Mouse (Mus musculus): ENCODE measurements at regions not wholly inside any gene's neighbourhood (a gene's known extent, or its start where the extent isn't known, plus 50 kb on each side); places are given as distances from the start of the nearest gene placed in this dataset.

DNA sequence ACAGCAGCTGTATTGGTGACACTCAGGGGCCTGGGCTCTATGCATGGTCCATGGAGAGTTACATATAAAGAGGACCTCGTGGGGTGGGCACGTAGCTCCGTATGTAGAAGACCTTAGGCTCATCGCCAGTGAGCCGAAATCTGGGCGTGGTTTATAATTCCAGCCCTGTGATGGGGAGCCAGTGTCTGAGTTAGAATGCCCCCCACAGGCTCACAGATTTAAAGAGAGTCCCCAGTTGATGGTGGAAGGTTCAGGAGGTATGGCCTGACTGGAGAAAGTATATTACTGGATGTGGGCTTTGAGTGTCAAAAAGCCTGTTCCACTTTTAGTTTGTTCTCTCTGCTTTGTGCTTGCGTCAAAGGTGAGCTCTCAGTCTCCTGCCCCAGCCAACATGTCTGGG is 54.8 kb downstream of the 1700122O11Rik start:
- DNase-seq = no peak

DNA sequence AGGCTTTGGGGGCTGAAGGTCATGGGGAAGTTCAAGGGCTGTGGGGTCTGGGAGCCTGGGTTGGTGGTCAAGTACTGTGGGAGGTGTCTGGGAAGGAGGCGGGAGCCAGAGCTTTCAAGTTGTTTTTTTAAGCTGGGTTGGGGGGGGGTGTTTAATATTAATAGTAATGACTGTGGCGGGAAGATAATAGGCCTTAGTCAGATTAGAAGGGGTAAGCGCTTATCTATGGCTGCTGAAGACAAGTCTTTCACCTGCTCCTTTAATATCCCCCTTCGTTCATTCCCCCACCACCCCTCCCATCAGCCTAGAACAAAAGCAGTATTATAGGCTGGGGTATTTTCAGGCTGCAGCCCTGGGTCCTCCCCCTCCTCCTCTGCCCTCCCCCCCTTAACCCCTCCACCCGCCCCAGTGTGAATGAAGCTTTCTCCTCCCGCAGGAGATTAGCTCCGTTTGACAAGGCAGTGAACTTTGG is 56.5 kb downstream of the 1700122O11Rik start:
- no peak for DNase-seq

- DNase-seq = no peak
Observed at GRCm38 (mm10) chr17:47979266-47979665, 54.8 kb upstream of the Foxp4 start.

- DNase-seq = no peak
Observed at GRCm38 (mm10) chr17:47978404-47979030, 54.1 kb upstream of the Foxp4 start.

DNA sequence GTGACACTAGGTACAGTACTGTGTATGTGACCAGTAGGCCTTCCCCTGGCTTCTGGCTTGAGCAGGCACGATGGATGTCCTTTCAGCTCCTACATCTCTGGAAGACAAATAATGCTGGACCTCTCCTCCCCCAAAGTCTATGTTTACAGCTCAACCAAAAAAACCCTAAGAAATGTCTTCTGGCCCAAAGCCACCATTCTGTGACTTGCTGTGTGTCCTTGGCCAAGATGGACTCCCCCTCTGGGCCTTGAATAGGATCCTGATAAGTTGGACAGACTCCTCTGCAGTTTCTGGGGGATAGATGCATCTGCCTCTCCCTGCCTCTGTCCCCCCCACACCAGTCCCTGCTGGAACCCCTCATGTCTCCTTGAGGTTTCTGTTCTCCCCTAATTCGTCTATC is 53.6 kb upstream of the Foxp4 start:
- DNase-seq = no peak

DNA sequence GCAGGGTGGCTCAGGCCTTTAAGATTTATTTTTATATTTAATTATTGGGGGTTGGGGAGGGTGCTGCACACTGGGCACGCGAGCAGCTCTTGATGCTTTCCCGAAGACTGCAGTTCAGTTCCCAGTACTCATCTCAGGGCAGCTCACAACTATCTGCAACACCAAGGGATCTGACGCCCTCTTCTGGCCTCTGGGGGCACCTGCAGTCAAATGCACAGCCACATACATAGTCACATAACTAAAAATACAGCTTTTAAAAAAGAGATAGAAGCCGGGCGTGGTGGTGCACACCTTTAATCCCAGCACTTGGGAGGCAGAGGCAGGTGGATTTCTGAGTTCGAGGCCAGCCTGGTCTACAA is 52.5 kb upstream of the Foxp4 start:
- DNase-seq = no peak

DNA sequence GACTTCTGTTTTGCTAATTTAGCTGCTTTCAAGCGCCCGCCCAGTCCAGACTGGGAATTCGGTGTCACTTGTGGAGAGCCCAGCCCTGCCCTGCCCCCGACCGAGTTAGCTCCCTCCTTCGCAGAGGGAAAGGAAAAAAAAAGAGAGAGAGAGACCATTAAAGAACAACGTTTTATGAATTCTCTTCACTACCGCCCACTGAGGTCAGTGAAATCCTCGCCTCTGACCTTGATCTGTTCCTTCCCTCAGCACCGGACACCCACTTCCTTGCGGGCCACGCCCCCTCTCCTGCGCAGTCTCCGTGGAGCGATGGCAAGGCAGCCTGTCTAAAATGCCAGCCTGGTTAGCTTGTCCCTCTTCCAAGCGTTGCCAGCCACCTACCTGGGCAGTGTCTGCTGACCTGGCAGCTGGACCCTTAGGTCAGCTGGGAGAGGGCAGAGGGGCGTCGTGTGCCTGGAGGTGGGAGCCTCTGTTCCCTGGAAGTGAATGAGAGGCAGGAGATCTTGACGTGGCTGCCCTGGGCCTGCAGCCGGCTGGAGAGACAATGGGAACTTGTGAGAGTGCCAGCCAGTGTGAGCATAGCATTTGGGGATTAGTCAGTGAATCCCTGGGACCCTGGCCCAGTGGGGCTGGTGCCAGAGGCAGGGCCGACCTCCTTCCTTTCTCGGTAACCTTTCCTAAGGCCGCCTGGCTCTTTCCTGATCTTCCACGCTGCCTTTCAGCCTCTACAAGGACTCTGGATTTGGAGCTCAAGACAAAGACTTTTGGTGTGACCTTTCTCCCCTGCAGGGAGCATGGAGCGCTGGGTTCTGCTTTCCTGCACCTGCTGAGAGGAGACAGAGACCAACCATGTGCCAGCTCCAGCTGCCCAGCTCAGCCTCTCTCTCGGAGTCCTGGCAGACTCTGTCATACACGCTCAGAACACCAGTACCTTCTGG is 51.9 kb upstream of the Foxp4 start:
- peak; percentile 87 for DNase-seq

DNA sequence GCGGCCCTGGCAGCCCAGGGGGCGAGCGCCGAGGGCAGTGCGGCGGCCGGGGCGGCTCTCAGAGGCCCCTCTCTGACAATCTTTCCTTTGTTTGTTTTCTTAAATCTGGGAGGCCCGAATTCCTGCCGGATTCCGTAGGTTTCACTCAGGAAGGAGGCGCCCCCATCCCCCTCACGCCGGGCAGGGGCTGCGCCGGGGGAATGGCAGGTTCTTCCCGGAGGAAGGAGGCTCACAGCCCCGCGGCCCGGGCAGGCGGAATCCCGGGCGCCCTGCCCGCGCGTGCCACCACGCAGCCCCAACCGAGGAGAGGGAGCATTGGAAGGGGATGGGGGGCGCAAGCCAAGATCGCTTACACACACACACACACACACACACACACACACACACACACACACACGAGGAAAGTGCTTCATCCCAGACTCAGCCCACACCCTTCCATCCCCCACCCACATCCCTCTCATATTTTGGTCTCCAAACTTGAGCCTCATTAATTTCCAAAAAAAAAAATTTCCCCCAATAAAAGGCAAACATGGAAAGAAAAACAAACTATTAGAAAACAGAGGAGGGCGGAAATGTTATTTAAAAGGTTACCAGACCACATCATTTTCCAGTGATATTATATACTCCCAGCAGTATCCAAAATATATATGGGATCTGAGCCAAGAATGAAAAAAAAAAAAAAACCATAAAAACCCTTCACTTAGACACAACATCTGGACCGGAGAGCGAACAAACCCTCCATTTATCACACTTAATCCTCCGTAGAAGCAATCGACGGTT is 51.0 kb upstream of the Foxp4 start:
- peak; percentile 48 for DNase-seq

GRCm38 (mm10) chr17:47974503-47974902 is 50.1 kb upstream of the Foxp4 start:
- DNase-seq = no peak
